Mouse (Mus musculus) spleen, adult 2 months (tissue): ENCODE measurements around the gene Sept11.

ENCODE experiments used
- CTCF ChIP-seq: fragments of 200-500 bp; IDR thresholded peaks from 2 replicates; pipeline ENCODE4 v1.5.1; 2011; ENCODE audit warnings: mild to moderate bottlenecking, inconsistent platforms; ENCODE audit not compliant: insufficient read depth, insufficient read length, insufficient replicate concordance; ENCODE audit errors: extremely low read depth
- POLR2A ChIP-seq: fragments of 200-500 bp; IDR thresholded peaks from 2 replicates; pipeline ENCODE4 v1.6.1; 2011; ENCODE audit warnings: low read depth, low read length, inconsistent platforms

DNA sequence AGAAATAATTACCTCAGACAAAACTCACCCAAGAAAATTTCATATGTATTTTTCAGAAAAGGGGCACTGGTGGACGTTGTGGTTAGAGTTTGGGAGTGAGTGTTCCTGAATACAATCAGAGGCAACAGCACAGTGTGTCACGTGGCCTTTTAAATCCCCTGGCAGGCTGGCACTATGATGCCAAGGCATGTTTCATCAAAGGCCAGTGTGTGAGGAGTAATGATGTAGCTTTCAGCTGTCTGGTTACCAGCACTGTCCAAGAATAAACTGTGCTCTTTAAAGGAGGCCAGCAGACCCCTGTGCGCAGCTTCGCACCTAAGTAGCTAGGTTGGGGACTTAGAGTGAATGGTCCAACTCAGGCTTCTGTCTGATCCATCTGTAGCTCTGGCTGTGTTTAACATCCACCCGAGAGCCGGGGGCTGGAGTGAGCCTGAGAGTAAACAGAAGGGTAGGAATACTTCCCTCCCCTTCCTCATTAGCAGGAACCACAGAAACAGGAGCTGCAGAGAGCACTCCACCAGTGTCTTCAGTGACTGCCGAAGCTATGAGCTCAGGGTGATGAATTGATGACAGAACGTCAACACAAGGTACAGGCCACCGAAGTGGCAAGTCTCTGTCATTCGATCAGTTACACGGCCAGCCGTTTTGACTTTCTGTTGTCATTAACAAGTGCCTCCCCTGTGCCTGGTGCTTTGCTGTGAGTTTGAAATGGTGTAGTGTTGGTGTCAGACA, 50.3 kb downstream of the Sept11 start:
- no peak for TF ChIP-seq POLR2A
- TF ChIP-seq CTCF, result no peak
